Mouse (Mus musculus) ovary, postnatal 36 days (tissue): ENCODE results near the gene Dcst2.

Source experiments
- DNase-seq: peaks from one replicate; pipeline ENCODE4 v3.0.0; 2022; ENCODE audit warnings: low spot score, mixed read lengths

The Dcst2 gene

DNA sequence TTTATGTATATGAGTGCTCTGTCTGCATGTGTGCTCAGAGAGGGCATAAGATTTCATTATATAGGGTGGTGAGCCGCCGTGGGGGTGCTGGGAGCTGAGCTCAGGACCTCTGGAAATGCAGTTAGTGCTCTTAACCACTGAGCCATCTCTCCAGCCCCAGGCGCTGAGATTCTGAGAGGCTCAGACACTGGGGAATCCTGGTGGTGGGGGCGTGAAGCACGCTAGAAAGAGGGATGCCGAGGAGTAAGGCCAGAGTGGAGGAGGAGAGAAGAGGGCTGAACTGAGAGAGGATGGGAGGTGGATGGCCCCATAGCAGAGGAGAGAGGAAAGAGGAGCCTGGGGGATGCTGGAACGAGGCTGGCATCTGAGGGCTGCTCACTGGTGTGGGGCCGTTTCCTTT lies 2.9 kb downstream of the Dcst2 start:
- DNase-seq = no peak

DNA sequence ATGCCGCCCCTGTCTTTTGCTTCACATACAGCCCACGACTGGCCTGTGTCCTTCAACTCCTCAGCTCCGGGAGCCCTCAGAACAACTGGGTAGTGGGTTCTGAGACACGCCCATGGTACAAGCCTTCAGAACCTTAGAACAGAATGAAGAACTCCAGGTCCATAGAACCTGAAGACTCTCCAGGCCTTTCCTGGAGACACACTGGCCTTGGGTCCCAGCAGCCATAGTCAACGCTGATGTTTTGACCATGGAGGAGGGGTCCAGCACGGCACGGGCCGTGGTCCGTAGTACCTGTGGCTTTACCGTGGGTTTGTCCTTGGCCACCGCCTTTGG lies 3.3 kb downstream of the Dcst2 start, which contains the start of gene Dcst1:
Gene Dcst1 (minus strand): TSS at position 101 of the 333 bp plus-strand sequence.
- DNase-seq = no peak

DNA sequence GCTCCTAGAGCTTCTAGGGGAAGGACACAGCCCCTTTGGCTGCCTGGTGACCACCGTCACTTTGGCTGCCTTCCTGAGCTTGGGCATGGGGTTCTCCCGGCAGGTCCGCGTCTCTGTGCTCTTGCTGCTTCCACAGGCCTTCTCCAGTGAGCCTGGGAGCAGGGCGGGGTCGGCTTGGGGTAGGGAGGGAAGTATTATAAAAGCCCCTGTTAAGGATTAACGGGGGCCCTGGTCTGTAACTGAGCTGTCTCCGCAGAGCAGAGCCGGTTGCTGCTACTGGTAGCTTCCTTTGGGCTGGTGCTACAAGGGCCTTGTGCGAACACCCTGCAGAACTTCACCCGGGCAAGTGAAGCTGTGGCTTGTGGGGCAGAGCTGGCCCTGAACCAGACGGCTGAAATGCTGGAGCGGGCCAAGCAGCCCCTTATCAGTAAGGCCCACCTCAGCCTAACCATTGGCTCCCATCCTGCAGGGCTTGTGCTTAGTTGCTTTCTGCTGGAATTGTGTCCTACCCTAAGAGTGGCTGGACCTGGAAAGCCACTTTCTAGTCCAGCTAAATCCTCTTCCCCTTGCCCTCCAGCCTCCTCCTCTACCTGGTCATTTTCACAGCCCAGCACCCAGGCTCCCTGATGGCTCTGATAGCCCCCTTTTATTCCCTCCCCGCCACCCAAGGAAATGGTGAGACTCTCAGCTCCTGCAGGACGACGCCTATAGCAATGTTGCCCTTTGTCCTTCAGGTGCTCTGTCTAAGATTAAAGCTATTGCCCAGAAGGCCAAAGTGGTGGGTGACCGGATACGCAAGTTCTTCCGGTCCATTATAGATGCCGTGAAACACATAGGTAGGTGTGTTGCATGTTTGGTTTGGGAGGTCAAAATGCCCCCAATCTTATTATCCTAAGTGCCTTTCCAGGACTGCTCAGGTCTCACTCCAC lies 4.0 kb downstream of the Dcst2 start:
- peak; percentile 42 for DNase-seq

DNA sequence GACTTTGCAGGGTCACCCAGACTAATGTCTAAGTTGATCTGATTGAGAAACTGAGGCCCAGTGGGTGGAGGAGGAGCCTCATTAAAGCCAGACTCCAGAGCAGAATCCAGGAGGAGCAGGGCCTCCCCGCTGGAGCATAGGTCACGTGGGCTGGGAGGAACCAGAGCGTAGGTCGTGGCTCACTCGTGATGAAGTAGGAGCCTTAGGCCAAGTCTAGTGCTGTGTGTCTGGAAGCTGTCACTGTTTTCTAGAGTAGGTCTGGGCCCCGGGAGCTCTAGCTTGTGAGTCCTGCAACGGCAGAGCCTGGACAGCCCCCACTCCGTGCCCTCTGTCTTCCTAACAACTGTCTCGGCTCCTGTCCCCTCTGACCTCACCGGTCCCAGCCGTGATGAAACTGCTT lies 5.6 kb downstream of the Dcst2 start:
- DNase-seq = no peak

DNA sequence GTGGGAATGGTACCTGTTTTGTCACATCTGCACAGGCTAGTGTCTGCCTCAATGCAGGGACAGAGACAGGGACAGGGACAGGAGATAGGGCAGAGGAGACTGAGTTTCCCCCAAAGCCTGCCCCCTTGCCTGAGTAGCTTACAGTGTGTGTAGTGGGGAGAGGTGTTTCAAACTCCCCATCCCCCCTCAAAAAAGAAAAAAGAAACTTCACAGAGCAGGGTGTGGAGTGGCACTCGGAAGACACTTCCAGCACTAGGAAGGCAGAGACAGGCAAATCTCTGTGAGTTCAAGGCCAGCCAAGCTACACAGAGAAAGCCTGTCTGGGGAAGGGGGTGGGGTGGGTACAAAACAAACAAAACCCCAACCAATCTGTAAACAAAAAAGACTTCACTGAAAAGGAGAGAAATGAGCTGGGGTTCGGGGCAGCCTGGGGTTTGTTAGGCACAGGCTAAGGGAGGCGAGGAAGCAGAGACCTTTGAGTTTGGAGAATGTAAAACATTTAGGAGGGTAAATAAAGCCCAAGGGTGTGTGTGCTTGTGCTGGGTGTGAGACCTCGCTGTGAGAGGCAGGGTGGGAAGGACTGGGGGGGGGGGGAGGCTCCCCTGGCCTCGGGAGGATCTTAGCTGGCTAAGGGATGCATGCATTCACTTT lies 11.9 kb downstream of the Dcst2 start:
- no peak for DNase-seq

DNA sequence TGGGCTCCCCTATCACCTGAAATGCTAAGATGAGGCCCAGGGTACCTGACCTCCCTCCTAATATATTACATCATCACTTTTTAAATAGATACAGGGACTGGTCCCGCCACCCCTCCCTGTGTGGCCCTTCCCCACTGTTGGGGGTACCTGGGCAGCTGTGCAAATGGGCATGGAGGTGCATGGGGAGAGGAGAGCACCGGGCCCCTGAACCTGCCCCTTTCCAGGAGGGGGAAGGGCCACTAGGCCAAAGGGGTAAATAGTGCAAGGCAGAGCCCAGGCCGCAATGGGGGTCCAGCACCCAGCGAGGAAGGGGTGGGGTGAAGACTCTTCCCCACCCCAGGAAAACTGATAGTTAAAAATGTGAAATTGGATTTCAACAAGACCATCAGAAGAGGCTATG lies 16.1 kb downstream of the Dcst2 start:
- no peak for DNase-seq

DNA sequence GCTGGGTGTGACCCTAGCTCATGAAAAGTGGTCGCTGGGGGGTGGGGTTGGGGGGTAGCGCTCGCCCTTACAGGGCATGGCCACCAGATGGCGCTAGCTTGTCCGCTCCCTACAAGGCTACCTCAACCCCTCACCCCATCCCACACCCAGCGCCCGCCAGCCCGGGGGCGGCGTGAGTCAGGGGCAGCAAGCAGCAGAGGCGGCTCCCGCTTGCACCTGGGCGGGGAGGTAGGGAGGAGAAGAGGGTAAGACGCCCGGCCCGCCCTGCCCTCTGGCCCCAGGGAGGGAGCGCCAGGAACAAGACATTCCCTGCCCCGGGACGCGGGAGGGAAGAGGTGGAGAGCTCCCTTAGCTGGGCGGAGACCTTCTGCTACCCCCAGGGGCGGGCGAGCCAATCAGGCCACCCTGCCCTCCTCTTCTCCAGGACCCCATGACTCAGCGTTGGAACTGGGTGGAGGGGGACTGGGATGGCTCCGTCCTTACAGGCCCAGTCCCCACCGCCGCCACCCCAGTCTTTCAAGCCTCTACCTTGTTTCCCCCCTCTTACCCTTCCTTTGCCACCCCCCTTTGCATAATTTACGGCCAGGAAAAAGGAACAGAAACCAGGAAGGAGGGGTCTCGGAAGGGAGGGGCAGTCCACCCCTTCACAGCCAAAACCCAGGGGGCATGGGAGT lies 16.8 kb downstream of the Dcst2 start:
- peak; percentile 78 for DNase-seq

DNA sequence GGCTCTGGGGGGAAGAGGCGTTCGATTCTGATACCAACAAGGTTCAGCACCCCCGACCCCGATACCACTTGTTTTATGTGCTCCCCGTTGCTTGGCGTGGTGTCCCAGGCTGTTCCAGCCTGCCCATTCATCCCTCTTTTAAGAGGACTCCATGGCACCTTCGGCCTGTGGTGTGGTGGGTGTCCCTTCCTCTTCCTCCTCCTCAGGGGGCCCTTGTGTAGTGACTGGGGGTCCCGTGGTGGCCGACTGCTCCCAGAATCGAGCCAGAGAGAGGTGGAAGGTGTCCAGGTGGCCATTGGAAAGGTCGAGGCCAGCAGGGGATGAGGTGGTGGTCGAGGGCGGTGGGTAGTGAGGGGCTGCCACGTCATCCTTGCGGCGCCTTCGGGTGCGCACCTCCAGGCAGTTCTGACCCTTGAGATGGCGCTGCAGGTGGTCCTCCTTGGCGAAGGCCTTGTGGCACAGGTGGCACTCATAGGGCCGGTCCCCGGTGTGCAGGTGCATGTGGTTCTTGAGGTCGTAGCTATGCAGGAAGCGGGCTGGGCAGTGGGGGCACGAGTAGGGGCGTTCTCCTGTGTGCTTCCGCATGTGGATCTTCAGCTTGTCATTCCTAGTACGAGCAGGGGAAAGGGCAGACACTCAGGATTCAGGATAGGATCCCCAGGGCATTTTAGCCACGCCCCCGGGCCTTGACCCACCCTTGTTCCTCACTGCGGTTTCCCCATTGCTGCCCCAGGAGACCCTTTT lies 17.8 kb downstream of the Dcst2 start:
- no peak for DNase-seq

DNA sequence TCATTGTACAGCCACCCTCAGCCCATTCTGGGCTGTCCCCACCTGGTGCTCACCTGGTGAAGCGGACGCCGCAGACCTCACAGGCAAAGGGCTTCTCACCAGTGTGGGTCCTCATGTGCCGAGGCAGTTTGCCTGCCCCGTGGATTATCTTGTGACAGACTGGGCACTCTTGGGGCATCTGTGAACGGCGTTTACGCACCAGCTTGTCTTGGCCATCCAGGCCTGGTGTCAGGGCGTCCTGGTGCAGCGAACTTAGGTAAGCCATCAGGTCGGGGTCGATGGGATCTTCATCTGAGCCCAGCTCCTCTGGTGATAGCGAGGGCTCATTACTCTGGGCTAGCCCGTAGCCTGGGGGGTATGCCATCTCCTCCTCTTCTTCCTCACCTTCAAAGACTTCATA lies 18.5 kb downstream of the Dcst2 start:
- no peak for DNase-seq

DNA sequence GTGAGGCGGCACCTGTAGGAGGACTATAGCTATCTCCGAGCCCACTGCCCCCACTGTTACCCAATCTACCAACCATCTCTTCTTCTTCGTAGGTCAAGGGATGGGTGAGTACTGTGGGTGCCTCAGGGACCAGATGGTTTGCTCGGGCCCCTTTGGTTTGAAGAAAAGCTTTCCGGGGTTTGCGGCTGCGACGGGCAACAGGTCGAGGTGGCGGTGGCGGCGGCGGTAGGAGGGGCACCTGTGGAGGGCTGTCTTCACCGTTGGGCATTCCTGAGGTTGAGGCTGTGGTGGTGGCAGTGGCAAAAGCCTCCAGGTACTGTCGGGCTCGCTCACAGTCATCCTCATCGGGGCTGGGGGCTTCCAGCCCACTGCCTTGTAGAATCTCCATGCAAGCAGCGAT lies 18.9 kb downstream of the Dcst2 start:
- DNase-seq = no peak

DNA sequence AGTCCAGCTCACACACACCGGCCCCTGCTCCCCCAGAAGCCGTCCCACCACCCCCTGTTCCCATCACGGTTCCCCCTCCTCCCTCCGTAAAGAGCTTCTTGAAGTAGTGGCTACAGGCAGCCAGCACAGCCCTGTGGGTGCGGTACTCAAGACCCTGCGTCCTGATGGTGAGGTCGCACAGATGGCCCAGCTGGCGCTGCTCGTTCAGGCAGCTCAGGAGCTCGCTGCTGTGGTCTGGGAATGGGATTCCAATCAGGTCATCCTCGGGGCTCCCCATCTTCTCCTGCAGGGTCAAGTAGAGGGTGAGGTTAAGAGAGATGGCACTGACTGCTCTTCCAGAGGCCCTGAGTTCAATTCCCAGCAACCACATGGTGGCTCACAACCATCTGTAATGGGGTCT lies 19.5 kb downstream of the Dcst2 start:
- no peak for DNase-seq

DNA sequence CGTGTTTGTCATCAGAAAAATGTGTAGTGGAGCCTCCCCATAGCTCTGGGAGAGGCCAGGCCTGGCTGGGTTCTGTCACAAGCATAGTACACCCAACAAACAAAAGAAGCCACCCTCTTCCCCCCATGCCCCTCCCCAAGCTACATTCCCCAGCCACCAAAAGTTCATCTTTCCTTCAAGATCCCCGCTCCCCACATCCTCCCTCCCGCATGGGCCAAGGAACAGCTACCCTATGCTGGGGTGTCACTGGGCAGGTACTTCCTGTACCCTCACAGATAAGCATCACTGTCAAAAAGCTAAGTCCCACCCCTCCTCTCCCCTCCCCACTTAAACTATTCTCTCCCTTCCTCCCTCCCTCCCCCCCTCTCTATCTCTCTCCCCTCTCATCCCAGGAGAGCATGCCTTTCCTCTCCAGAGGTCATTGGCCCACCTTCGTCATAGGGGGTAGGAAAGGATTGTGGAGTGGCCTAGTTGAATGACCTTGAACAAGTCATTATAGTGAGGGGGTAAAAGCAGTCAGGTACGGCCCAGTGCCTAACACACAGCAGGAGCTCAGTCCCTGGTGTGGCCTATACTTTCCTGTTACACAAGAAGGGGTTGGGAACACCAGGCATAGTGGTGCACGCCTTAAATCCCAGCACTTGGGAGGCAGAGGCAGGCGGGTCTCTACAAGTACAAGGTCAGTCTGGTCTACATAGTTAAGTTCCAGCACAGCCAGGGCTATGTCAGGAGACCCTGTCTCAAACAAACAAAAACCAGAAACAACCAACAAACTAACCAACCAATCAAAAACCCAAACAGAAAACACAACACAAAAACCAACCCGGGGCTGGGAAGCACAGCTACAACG lies 20.5 kb downstream of the Dcst2 start:
- DNase-seq = no peak

DNA sequence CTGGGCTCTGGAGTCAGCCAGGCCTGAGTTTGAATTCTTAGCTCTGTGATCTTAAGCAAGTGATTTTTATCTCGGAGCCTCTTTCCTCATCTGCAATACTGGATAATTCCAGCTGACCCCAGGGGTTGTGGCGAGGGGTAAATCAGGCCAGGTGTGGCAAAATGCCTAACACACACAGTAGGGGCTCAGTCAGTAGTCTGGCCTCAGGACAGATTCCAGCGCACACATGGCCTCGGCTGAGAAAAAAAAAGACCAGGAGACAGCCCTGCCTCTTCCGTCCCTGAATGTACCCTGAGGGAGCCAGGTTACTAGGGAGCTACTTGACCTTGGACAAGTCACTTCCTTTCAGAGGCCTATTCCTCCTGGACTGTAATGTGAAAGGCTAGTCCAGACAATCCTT lies 21.2 kb downstream of the Dcst2 start:
- DNase-seq = no peak

DNA sequence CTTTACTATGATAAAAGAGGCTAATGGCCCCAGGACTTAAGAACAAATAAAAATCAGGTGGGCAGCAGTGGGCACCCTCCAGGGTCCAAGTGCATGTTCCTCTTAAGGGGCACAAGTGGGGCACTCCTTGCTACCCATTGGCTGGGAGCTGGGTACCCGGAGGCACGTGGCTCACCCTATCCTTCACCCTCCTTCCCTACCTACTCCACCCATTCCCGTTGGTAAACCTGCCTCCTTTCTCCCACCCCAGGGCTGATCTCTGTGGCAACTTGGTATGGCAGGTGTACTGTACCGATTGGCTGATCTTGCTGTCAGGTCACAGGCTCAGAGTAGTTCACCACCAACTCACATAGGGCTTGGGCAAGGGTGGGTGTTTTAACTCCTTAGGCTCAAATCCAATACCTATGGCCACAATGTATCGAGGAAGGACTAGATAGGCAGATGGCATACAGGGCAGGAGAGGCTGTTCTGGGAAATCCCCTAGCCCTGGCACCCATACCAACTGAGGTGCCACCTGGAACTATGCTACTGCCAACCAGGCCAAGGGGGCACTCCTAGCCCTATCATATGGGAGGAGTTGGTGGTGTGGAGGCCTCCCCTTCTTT lies 22.0 kb downstream of the Dcst2 start:
- DNase-seq = no peak

DNA sequence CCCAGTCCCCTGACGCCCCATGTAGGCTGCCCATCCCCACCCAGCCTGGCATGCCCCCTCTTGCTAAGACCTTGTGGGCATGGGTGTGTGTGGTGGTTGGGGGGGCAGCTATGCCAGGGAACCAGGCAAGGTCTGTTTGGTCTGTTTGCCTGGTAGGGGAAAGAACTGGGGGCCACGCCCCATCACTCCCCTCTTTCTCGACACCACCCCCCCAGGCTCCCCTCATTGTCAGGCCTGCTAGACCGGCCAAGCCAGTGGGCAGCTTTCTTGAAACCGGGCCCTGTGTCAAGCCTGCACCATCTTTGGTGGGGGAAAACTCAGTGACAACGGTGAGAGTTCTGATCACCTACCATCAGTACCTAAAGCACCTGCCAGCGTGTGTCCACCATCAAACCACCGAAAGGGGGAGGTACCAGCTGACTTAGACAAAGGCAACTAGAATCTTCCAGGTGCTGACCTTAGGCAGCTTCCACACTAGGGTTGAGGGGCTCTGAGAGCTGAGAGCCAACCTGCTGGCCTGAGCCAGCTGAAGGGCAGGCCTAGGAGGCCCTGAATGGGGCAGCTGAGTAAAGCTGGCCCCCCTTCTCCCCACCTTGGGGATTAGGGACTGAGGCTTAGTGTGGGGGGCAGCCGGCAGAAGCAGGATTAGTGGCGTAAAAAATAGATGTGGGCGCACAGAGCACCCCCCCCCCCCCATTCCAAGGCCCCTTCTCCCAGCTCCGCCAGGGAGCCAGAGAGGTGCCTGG lies 22.7 kb downstream of the Dcst2 start:
- no peak for DNase-seq

DNA sequence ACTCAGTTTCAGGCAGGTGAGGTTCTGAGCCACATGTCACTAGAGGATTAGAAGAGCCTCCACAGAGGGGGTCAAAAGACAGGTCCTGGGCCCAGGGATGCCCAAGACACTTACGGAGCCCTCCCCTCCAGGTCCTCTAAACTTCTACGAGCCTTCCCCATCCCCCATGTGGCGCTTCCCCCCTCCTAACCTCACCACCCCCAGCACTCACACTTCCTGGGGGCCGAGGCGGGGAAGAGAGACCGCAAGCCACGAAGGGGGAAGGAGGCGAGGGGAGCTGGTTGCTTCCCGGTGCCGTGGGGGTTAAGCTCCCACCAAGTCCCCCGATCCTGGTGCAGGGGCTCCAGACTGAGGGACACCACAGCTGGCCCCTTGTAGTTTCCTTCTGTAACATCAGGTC lies 23.7 kb downstream of the Dcst2 start:
- no peak for DNase-seq

DNA sequence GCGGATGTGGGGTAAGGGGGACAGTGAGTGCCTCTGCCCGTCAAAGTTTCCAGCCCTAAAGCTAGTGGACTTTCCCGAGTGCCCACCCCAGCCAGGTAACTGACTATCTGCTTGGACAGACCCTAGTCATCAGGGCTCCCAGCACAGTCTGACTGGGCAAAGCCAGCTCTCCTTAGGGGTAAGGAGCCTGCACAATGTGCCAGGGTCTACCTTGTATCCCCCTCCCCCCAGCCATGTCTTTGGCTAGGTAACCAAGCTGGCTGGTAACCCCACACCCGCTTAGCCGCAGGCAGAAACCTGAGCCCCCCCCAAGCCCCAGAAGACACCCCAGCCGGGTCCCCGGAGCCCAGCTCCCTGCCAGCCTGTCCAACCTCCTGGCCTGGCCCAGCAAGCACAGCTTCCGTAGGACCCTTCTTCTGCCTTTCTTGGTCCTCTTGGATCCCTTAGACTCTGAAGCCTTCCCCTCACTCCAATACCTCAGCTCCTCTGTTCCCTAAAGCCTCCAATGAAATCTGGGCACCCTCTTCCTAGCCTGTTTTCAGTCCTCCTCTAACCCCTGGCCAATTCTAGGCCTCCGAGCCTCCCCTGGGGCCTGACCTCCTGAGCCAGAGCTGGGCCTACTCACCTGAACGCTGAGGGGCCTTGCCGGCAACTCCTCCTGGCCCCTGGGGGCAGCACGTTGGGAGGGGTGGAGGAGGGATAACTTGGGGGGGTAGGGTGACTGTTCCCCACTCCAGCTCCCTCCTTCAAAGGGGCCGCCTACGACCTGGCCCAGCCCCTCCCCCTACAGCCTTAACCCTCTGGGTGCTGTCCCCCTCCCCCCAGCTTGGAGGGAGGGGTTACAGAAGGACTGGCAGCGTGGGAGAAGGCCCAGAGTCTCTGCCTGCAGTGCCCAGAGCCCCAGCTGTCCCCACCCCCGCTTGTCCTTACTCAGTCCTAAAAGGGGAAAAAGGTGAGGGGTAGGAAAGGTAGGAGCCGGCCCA lies 25.0 kb downstream of the Dcst2 start:
- DNase-seq = no peak

DNA sequence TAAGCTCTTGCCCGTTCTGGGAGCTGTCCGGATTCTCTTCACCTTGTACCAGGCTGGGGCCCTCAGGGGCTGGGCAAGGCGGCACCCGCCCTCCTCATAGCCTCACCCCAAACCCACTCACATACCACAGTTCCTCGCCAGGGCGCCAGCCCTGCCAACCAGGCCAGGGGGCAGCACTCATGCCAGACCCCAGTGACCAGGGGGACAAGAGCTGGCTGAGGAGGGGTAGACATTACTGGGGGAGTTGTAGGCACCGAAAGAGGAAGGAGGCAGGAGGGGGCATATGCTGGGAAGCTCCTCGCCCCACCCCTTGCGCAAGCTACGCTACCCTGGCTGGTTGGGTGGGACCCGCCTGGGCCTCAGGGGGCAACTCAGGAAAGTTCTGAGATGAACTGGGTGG lies 25.9 kb downstream of the Dcst2 start:
- peak; percentile 46 for DNase-seq
